Mouse (Mus musculus): ENCODE results near the gene Sept9. TPM values are rescaled to one million over a fixed set of nuclear protein-coding genes. Genes with fewer than 3 reads are reported as not detected.

The Sept9 gene
- polyA plus RNA-seq, 2 experiments = 78.7 to 125 TPM

DNA sequence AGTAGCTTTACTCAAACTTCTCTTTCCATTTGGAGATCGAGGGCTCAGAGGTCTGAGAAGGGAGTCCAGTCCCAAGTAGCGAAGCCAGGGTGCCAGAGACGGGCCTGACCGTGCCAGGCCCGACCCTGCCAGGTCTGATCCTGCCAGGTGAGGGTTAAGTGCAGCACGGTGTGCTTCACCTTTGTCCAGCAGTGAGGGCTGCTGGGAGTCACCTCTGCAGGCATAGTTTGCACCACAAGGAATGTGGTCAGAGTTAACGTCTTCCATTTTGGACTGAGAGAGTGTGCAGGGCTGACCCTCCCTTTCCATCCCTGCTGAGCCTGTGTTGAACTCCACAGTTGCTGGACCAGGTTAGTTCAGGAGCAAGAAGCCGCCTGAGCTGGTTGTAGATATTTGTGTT lies 77.5 kb downstream of the Sept9 start:
- 61% methylated on average over 8 of the region's 8 CpGs for WGBS
- no peak for TF ChIP-seq POLR2A (IDR thresholded peaks at IDR 0.05; ENCODE audit: borderline replicate concordance, extremely low read depth, insufficient read depth, insufficient read length)
- peaks cover 74% of the 10 kb centered on the region for H3K4me1 ChIP-seq (ENCODE audit: control insufficient read depth, insufficient read depth, low read length)
- no peaks in the 10 kb centered on the region for H3K27me3 ChIP-seq (ENCODE audit: control insufficient read depth, insufficient read depth, low read length)
- no peak for DNase-seq (ENCODE audit: low spot score)
- no peaks in the 10 kb centered on the region for H3K9me3 ChIP-seq (ENCODE audit: control insufficient read depth, low read length)
- 0 out of 2 replicates have a peak, but pooled peaks cover 4% of the 10 kb centered on the region for H3K36me3 ChIP-seq (ENCODE audit: control insufficient read depth, insufficient read depth, low read length)
- no peak overlapping the region for H3K4me3 ChIP-seq (replicated peaks; ENCODE audit: low read length)
- ATAC-seq (ENCODE audit: low FRiP score, low read depth) = no peak
- 0 out of 2 replicates have a peak overlapping the region, but pooled peaks have one; percentile 19 for H3K27ac ChIP-seq (replicated peaks; ENCODE audit: low read depth, low read length)
- no peak overlapping the region for H3K4me2 ChIP-seq (replicated peaks; ENCODE audit: low read depth, low read length, severe bottlenecking)
- no peak overlapping the region for H3K9ac ChIP-seq (ENCODE audit: low read depth, low read length, severe bottlenecking)

DNA sequence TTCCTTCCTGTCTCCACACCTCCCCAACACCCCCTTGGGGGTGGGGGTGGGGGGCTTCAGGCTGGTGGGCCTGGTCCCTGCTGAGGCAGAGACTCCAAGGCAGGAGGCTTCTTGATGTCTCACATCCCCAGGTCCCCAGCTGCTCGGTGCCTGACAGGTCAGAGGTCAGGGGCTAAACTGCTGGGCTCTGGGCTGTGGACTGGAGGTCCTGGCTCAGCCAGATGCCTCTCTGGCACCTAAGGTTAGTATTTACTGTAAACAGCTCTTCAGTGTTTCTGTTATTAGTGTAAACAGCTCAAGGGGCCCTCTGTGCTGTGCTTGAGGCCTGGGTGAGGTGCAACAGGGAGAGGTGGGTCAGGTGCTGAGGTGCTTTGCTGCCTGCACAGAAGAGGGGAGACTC lies 78.7 kb downstream of the Sept9 start:
- 43% methylated on average over 1 of the region's 1 CpGs for WGBS
- H3K27ac ChIP-seq (replicated peaks; ENCODE audit: low read depth, low read length) = peak overlapping the region; percentile 26; the same call in 1 of the 2 replicates
- H3K4me2 ChIP-seq (replicated peaks; ENCODE audit: low read depth, low read length, severe bottlenecking) = no peak overlapping the region
- H3K27me3 ChIP-seq (ENCODE audit: control insufficient read depth, insufficient read depth, low read length) = no peaks in the 10 kb centered on the region
- TF ChIP-seq POLR2A (IDR thresholded peaks at IDR 0.05; ENCODE audit: borderline replicate concordance, extremely low read depth, insufficient read depth, insufficient read length) = no peak
- peaks cover 84% of the 10 kb centered on the region for H3K4me1 ChIP-seq (ENCODE audit: control insufficient read depth, insufficient read depth, low read length)
- H3K4me3 ChIP-seq (replicated peaks; ENCODE audit: low read length) = no peak overlapping the region
- peak overlapping the region; percentile 31; the same call in 1 of the 2 replicates for H3K9ac ChIP-seq (ENCODE audit: low read depth, low read length, severe bottlenecking)
- ATAC-seq (ENCODE audit: low FRiP score, low read depth) (no peak), DNase-seq (ENCODE audit: low spot score) (no peak)
- H3K9me3 ChIP-seq (ENCODE audit: control insufficient read depth, low read length) = no peaks in the 10 kb centered on the region
- peaks cover 8% of the 10 kb centered on the region for H3K36me3 ChIP-seq (ENCODE audit: control insufficient read depth, insufficient read depth, low read length)

DNA sequence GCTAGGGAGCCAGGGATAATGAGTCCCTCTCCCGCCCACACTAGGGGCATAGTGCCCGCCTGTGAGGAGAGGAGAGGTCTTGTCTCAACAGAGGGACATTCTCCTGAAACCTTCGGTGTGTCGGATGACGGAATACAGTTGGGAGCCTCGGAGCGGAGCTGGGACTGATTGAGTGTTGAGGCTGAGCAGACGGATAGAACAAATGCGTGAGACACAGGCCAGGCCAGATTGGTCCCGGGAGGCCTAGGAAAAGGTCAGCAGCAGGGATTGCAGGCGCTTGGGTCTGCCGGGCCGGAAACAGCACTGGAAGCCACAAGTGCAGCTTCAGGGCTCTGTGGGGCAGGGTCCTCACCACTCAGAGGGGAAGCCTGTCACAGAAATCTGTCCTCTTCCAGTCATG lies 79.1 kb downstream of the Sept9 start:
- Histone ChIP-seq H3K9ac (ENCODE audit: low read depth, low read length, severe bottlenecking) (peak overlapping the region; percentile 31; the same call in 1 of the 2 replicates), H3K36me3 (ENCODE audit: control insufficient read depth, insufficient read depth, low read length) (peaks cover 8% of the 10 kb centered on the region), H3K9me3 (ENCODE audit: control insufficient read depth, low read length) (no peaks in the 10 kb centered on the region), H3K27ac (replicated peaks; ENCODE audit: low read depth, low read length) (peak overlapping the region; percentile 26; the same call in 1 of the 2 replicates), H3K4me1 (ENCODE audit: control insufficient read depth, insufficient read depth, low read length) (peaks cover 84% of the 10 kb centered on the region), H3K4me2 (replicated peaks; ENCODE audit: low read depth, low read length, severe bottlenecking) (no peak overlapping the region), H3K4me3 (replicated peaks; ENCODE audit: low read length) (no peak overlapping the region), H3K27me3 (ENCODE audit: control insufficient read depth, insufficient read depth, low read length) (no peaks in the 10 kb centered on the region)
- DNase-seq (ENCODE audit: low spot score) (no peak), ATAC-seq (ENCODE audit: low FRiP score, low read depth) (no peak)
- no peak for TF ChIP-seq POLR2A (IDR thresholded peaks at IDR 0.05; ENCODE audit: borderline replicate concordance, extremely low read depth, insufficient read depth, insufficient read length)
- WGBS = 34% methylated on average over 13 of the region's 13 CpGs

DNA sequence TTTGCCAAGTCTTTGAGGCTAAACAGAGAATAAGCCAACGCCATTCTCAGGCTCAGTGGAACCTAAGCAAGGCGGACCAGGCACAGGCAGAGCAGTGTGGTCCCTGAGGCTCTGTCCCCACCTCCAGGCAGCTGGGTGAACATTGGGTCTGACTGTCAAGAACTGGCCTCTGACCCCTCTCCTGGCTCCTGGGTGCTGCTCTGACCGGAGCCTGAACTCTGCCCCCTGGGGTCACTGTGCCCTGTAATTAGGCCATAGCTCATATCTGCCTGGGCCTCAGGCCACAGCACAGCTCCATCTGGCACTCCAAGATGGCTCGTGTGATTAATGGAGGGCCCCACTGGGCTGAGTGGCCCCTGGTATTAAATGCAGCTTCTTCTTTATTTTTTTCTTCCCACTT lies 80.5 kb downstream of the Sept9 start:
- Histone ChIP-seq H3K27ac (replicated peaks; ENCODE audit: low read depth, low read length) (no peak overlapping the region), H3K4me2 (replicated peaks; ENCODE audit: low read depth, low read length, severe bottlenecking) (no peak overlapping the region), H3K4me3 (replicated peaks; ENCODE audit: low read length) (no peak overlapping the region), H3K36me3 (ENCODE audit: control insufficient read depth, insufficient read depth, low read length) (peaks cover 8% of the 10 kb centered on the region), H3K27me3 (ENCODE audit: control insufficient read depth, insufficient read depth, low read length) (no peaks in the 10 kb centered on the region), H3K9ac (ENCODE audit: low read depth, low read length, severe bottlenecking) (no peak overlapping the region), H3K9me3 (ENCODE audit: control insufficient read depth, low read length) (no peaks in the 10 kb centered on the region), H3K4me1 (ENCODE audit: control insufficient read depth, insufficient read depth, low read length) (peaks cover 86% of the 10 kb centered on the region)
- ATAC-seq (ENCODE audit: low FRiP score, low read depth) (no peak), DNase-seq (ENCODE audit: low spot score) (no peak)
- TF ChIP-seq POLR2A (IDR thresholded peaks at IDR 0.05; ENCODE audit: borderline replicate concordance, extremely low read depth, insufficient read depth, insufficient read length) = no peak
- WGBS = 35% methylated on average over 4 of the region's 4 CpGs

DNA sequence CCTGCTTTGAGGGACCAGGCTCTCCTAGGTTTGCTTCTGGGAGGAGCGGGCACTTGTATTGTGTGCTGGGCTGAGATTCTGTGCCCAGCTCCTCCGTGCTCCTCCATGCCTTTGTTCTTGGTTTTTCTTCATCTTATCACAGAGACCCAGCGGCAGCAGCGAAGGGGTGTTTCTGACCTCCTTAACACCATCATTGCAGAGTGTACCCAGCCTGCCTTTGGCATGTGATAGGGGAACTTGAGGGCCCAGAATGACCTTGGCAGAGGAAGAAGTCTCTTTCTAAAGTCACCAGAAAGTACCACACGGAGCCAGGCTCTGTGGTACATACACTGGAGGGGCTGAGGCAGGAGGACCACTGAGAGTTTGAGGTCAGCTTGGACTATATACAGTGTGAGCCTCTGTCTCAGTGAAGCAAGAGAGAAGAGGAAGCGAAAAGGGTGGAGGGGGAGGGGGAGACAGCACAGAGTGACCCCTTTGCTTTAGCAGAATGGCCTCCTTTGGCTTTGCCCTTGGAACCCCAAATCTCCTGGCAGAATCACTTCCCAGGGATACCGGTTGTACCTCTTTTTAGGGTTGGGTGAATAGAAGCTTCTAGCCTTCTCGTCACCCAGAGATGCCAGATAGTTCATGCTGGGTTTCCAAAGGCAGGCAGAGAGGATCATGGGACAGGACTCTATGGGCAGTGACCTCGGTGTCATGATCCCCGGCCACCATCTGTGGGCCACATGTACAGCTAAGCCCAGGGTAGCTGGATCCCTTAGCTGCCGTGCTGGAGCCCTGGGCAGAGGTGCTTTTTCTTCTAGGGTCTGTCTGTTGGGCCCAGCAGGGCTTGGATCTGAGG lies 83.8 kb downstream of the Sept9 start:
- peaks cover 8% of the 10 kb centered on the region for H3K36me3 ChIP-seq (ENCODE audit: control insufficient read depth, insufficient read depth, low read length)
- H3K27ac ChIP-seq (replicated peaks; ENCODE audit: low read depth, low read length) = peak overlapping the region; percentile 93
- no peak overlapping the region for H3K4me2 ChIP-seq (replicated peaks; ENCODE audit: low read depth, low read length, severe bottlenecking)
- 58% methylated on average over 11 of the region's 11 CpGs for WGBS
- H3K27me3 ChIP-seq (ENCODE audit: control insufficient read depth, insufficient read depth, low read length) = no peaks in the 10 kb centered on the region
- DNase-seq (ENCODE audit: low spot score) (no peak), ATAC-seq (ENCODE audit: low FRiP score, low read depth) (no peak)
- peak overlapping the region; percentile 28; the same call in 1 of the 2 replicates for H3K9ac ChIP-seq (ENCODE audit: low read depth, low read length, severe bottlenecking)
- no peak overlapping the region for H3K4me3 ChIP-seq (replicated peaks; ENCODE audit: low read length)
- no peak for TF ChIP-seq POLR2A (IDR thresholded peaks at IDR 0.05; ENCODE audit: borderline replicate concordance, extremely low read depth, insufficient read depth, insufficient read length)
- H3K9me3 ChIP-seq (ENCODE audit: control insufficient read depth, low read length) = no peaks in the 10 kb centered on the region
- peaks cover 73% of the 10 kb centered on the region for H3K4me1 ChIP-seq (ENCODE audit: control insufficient read depth, insufficient read depth, low read length)
